Mouse (Mus musculus): ENCODE measurements around the gene Ppa1.

Gene Ppa1

GRCm38 (mm10) chr10:61648737-61649645, 639 bp downstream of the Ppa1 start:
- no peak for DNase-seq

- no peak for DNase-seq
These were observed 5.8 kb downstream of the Ppa1 start for GRCm38 (mm10) chr10:61654105-61654504.

- DNase-seq = no peak
These were observed 6.3 kb downstream of the Ppa1 start for GRCm38 (mm10) chr10:61654691-61655090.

GRCm38 (mm10) chr10:61655188-61655587, 6.8 kb downstream of the Ppa1 start:
- DNase-seq = no peak

GRCm38 (mm10) chr10:61656928-61657882, 8.9 kb downstream of the Ppa1 start:
- DNase-seq = no peak

- peak; percentile 57 for DNase-seq
These were observed 9.6 kb downstream of the Ppa1 start for GRCm38 (mm10) chr10:61657985-61658384.

GRCm38 (mm10) chr10:61661887-61662286, 13.5 kb downstream of the Ppa1 start:
- DNase-seq = no peak

GRCm38 (mm10) chr10:61662391-61662988, 14.1 kb downstream of the Ppa1 start:
- peak; percentile 44 for DNase-seq

- no peak for DNase-seq
These were observed 16.8 kb downstream of the Ppa1 start for GRCm38 (mm10) chr10:61665111-61665510.

- no peak for DNase-seq
These were observed 17.3 kb downstream of the Ppa1 start for GRCm38 (mm10) chr10:61665651-61666050.

- DNase-seq = no peak
These were observed 20.9 kb downstream of the Ppa1 start for GRCm38 (mm10) chr10:61669289-61669688.

GRCm38 (mm10) chr10:61669896-61670295, 21.5 kb downstream of the Ppa1 start:
- DNase-seq = no peak

- DNase-seq = no peak
These were observed 22.4 kb downstream of the Ppa1 start for GRCm38 (mm10) chr10:61670758-61671157.

GRCm38 (mm10) chr10:61675935-61676334, 27.6 kb downstream of the Ppa1 start:
- DNase-seq = no peak

- DNase-seq = no peak
These were observed 31.2 kb downstream of the Ppa1 start for GRCm38 (mm10) chr10:61679545-61679944.

GRCm38 (mm10) chr10:61680015-61680913, 31.9 kb downstream of the Ppa1 start, which contains the start of gene Sar1a:
TSS of gene Sar1a (plus strand) at chr10:61680299.
- peak; percentile 97 for DNase-seq

- DNase-seq = no peak
These were observed 41.1 kb downstream of the Ppa1 start for GRCm38 (mm10) chr10:61689405-61689804.

- no peak for DNase-seq
These were observed 45.2 kb downstream of the Ppa1 start for GRCm38 (mm10) chr10:61693563-61693962.

- DNase-seq = peak; percentile 100
These were observed 46.7 kb downstream of the Ppa1 start, which contains the start of gene Tysnd1 for GRCm38 (mm10) chr10:61694870-61695670. TSS of gene Tysnd1 (plus strand) at chr10:61695514.

GRCm38 (mm10) chr10:61695703-61696559, 47.6 kb downstream of the Ppa1 start:
- peak; percentile 26 for DNase-seq

Measured in right cerebral cortex, postnatal 4 days (tissue).